Mouse (Mus musculus): ENCODE data around the gene Bmp8a.

DNA sequence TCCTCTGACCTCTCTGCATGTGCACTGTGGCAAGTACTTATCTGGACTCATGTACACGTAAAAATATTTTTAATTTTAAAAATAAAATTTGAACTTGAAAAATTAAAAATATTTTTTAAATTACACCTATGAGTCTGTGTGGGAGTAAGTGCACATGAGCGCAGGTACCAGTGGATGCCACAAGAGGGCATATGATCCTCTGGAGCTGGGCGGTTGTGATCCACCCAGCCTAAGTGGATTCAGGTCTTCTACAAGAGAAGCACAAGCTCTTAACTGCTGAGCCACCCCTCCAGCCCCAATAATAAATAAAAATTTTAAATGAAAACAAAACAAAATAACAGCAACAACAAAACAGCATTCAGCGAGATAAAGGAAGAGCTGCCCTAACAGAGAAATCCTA is 9.9 kb downstream of the Bmp8a start:
- TF ChIP-seq CTCF (conservative IDR thresholded peaks at IDR 0.05; ENCODE audit: insufficient read depth, insufficient read length, low read depth, low read length) (no peak), POLR2A (IDR thresholded peaks at IDR 0.05; ENCODE audit: low read depth, low read length) (no peak)
